Mouse (Mus musculus) natural killer cell, adult 2 months (primary cell): Measurements from ENCODE around the gene G430095P16Rik.

Experiments
- DNase-seq, 2 experiments: peaks; one replicate each; pipeline ENCODE4 v3.0.0; 2022; ENCODE audit warnings: low spot score in 2 of 2

The G430095P16Rik gene

DNA sequence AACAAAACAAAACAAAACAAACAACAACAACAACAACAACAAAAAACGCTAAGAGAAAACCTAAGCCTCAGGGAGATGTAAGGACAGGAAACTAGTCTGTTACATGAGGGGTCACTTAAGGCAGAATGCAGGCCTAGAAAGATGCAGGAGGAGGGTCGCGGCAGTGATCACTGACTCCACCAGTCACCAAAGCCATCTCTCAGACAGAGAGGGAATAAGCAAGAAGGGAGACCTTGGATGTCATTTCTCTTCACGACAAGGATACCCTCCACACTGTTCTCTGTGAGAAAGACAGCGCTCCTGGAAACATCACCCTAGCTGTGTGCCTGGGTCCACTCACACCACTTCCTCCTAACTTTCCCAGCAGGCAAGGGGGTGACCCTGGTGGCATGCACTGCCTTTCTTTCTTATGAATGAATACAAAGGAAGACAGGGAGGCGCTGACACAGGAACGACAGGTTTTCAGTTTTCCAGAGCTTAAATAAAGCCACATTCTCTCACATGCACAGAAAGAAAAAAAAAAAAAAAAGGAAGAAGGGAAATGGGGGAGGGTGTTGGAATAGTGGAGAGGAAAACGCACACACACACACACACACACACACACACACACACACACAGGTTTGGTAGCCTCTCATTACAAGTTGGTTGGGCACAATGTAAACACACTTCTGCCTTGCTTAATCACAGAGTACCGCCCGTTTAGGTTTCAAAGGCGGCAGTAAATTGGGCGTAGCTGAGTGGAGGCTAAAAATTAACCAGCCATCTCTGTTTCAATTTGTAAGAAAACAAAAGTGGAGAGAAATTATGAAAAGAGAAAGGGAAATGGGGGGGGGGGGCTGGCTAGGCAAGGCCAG lies 47.5 kb downstream of the G430095P16Rik start:
- no peak for DNase-seq

DNA sequence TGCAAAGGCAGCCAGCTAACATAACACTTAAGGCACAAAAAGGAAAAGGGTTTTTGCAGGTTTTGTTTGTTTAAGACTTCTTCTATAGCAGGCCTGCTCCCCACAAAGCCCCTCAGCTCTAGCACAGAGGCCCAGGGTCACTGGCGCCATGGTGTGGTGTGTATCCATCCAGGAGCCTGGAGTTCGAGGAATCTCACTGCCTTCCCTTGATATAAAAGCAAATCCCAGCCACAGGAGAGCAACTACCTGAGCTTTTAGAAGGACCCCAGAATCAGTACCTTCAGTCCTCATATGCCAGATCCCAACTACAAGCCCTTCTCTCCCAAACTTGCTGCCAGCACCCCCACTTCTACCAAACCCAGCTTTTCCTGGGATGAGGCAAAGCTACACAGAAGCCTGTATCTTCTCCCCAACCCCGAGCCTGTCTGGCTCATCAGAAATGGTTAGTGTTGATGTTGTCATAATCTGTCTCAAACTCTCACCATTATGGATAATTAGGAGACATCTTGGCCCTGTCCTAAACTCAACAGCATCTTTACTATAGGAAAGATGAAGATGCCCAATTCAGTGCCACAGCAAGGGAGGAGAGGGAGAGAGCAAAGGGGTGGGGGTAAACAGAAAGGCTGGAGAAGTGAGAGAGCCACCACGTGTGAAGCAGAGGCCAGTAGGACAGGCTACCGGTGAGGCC lies 48.3 kb downstream of the G430095P16Rik start:
- DNase-seq = no peak

DNA sequence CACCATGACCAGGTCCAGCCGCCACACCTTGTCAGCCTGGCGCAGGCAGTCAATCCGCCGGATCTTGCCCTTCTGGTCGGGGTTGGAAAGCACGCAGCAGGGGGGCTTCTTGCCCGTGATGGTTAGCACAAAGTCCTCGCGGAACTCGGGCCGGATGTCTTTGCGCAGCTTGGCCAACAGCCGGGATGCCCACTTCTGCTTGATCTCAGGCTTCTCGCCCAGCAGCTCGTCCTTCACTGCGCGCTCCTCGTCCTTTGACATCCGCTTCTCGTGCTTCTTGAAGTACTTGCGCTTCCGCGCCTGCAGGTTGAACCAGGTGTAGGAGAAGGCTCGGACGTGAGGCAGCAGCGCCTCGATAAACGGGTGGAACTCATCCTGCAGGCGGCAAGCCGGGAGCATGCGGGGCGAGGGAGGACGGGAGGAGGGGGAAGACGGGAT lies 49.2 kb downstream of the G430095P16Rik start:
- DNase-seq = no peak

DNA sequence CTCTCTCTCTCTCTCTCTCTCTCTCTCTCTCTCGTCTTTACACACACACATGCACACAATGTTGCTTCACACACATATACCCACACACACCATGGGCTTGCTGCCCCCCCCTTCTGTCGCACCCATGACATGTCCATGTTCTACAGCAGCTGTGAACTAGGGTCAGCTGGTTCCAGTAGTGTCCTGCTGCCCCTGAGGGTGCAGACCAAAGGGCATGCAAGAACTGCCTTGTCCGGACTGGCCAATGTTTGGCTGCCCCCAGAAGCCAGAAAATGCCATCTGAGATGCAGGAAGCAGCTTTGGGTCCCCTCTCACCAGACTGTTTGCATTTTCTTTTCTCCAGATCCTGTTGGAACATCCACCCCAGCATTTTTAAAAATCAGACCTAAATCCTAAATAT lies 49.8 kb downstream of the G430095P16Rik start:
- DNase-seq = no peak

DNA sequence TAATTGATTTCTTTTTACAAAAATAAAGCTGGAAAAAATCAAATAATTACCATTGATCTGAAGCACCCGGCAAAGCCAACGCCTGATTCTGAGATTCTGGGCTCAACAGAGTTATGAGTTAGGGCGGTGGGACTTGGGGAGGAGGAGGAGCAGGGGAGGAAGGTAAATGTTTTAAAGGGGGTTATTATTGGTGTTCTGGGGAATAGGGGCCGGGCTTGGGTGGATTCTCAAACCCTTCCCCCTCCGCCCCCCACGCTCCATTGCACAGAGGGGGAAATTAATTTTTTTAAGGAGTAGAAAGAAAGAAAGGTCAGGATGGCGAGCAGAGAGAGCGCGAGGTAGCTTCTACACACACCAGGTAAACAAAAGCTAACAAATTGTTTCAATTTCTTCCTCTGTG lies 50.5 kb downstream of the G430095P16Rik start:
- DNase-seq = no peak

DNA sequence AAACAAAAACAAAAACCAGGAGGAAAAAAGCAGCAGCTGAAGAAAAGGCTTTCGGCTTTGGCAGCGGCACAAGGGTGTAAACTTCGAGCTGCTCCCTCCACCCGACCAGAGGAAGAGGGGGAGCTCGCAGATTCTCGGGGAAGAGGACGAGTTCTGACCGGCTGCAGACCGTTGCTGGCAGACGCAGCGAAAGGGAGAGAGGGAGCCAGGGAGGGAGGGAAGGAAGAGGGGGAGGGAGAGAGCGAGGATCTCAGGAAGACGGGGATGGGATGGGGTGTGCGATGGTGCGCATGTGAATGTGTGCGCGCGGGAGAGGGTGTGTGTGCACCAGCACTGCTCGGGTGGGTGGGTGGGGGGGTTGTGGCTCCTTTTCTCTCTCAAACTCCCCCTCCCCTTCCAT lies 51.0 kb downstream of the G430095P16Rik start:
- no peak for DNase-seq

DNA sequence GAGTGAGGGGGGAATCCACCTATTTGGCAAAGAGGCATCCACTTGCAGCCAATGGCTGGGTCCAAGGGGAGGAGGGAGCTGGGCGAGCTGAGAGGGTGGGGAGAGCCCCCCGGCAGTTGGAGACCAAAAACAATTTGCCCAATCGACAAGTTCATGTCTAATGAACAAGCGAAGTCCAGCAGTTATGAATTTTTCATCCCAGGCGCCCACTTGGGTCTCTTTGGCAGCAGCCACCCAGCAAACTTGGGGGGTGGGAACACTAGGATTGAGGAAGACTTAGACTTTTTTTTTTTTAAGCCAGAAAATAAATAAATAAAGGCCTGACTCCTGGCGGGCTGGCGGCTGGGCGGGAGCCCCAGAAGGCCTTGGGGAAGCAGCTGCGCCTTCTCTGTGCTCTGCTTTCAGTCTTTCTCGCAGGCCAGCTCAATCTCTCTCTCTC lies 51.7 kb downstream of the G430095P16Rik start:
- DNase-seq = no peak

DNA sequence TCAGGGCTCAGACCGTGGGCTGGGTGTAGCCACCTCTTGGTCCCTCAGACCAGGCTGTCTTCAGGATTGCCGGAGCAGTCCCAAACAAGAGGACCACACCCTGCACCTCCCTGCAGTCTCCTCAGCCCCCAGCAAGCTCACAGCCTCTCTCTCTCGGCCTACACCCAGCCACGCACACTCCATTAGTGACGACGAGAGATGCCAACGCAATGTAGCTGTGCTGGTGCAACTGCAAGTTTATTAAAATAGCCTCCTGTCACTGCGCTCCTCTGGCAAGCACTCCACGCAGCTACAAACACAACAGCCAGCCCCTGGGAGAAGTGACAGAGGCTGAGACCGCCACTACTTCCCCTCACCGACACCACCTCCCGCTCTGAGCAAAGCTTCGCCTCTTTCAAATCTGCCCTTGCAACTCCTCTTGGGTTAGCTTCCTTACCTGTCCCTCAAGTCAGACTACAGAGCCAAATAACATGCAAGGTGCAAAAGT lies 52.3 kb downstream of the G430095P16Rik start:
- no peak for DNase-seq

DNA sequence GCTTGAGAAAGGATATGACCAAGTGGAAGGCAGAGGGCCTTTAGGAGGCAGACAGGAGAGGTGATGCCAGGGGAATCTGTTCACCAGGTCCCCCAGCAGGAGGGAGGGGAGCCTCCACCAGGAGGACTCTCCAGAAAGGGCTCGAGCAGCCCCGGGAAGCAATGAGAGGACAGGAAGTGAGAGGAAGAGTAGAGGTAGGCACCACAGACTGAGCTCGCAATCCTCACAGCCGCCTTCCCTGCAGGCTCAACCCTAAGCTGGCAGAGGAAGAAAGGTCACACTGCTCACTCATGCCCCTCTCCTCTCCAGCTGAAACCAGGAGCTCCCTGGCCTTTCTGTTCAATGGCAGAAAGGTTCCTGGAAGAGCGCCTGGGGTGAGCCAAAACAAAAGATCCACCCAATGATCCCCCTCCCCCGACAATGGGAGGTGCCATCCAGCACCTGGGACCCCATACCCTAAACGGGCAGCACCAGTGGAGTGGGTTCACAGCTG lies 52.9 kb downstream of the G430095P16Rik start:
- DNase-seq = no peak
